Mouse (Mus musculus): Measurements from ENCODE around the gene Ppp1r9a.

Gene Ppp1r9a

DNA sequence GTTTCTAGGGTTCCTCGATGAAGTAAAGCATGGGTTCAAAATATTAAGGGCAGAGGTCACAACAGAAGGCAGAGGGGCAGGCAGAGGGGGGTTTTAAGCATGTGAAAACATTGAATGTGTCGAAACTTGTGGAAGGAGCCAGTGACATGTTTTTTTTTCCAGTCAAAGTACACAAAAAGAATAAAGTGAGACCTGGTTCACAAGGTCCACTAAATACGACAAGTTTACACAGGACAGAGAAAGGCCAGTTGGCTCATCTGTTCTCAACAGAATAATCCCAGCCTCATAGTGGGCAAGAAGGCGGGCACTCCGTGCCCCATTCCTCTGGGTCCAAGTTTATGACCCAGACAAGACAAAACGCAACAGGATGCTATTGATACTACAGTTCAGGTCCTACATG is 286.2 kb downstream of the Ppp1r9a start:
- no peak for DNase-seq (ENCODE audit: extremely low spot score, low read depth, low spot score)

DNA sequence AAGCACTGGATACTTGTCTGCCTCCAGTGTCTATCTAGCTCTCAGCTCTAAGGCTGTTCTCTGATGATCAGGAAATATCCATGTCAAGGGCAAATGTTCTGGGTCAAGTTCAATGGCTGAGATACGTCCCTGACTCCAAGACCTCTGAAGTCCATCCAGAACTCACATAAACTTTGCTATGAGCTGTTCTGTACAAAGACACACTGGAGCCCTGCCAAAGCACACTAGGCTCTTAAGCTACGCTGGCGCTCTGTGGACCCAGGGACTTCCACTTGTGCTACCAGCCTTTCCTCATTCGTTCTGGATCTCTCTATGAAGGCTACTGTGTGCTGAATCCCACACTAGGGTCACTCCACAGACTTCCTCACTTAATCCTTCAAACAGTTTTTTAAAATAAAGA is 286.8 kb downstream of the Ppp1r9a start:
- DNase-seq (ENCODE audit: extremely low spot score, low read depth, low spot score): no peak

DNA sequence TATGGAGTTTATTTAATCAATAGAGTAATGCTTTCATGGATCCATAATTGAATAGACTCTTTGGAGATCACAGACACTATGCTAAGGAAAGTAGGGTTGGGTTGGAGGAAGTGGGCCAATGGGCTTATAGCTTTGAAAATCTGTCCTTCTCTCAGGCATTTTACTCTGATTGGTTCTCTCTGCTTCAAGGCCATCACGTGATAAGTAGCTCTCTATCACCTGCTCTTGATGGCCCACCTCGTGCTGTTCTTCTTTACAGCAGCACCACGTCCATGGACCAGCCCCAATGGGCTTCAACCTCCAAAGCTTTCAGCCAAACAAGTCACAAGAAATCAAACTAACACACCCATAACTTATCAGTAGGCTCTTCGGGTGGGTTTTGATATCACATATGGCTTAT is 288.0 kb downstream of the Ppp1r9a start:
- no peak for DNase-seq (ENCODE audit: extremely low spot score, low read depth, low spot score)

DNA sequence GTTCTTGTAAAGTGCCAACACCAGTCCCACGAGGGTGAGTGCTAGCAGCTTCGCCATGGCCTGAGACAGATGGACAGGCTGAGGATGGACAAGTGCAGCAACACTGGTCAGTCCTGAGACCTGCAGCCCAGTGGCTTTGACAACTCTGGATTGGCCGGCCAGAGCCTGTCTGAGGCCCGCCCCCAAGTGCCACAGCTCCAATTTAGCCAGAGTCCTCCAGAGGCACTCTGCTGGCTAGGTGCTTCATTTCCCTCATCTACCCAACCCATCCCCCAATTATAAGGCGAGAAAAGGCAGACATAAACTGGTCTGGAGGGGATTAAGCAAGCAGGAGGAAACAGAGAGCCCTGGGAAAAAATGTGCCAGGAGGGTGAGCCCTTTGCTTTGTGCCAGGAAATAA is 291.0 kb downstream of the Ppp1r9a start, which contains the start of gene Pon1:
Gene Pon1, minus strand, starts transcription at position 254 of the 400 bp plus-strand sequence.
- no peak for DNase-seq (ENCODE audit: extremely low spot score, low read depth, low spot score)

DNA sequence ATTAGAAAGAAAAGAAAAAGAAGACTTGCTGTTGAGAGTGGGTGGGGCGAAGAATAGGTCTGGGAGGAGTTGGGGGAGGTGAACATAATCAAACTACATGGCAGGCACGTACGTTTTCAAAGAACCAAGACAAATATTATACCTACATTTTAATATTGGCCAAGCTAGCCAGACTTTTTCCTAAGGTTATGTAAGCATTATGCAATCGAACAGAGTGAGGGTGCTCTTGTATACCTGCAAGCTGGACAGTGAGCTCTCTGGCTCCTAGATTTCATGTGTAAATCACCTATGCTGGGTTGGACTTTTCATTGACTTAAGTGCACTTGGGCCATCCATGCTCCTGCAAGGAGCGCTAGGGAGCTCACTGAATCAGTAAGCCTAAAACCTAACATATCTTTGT is 295.9 kb downstream of the Ppp1r9a start:
- DNase-seq (ENCODE audit: extremely low spot score, low read depth, low spot score): no peak

DNA sequence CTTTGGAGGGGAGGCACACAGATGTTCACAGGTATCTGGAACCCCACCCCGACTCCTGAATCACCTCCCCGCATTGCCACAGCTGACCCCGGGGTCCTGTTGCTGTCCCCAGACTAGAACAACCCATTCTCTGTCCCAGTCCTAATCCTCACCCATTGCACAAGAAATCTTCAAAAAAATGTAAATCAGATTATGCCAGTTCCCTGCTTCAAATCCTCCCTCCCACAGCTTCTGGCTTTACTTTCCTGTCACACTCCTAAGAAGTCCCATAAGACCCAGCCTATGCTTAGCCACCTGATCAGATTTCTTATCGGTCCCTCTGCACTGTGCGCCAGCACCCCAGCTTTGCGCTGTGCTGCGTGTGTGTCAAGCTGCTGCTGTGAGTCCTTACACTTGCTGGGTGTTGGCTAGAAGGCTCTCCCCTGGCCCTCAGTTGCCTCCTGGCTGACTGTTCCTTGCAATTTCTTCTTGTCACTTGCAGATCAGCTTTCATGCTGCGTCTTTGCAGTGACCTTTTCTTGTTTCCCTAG is 296.7 kb downstream of the Ppp1r9a start:
- no peak for DNase-seq (ENCODE audit: extremely low spot score, low read depth, low spot score)

DNA sequence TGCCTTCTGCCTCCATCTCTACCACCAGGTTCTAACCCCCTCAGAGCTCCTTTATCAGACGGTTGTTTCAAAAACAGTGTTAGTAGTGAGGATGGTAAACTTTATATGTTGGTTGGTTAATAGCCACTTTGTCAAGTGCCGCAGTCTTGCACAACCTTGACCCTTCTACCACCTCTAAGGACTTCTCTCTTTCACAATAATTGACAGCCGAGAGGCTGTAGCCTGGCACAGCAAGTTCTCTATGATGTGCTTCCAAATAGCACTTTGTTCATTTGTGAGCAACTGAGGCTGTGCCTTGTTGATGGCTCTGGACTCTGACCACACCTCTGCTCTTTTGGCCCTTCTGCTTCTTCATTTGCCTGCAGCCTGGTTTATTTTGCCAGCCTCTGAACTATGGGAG is 297.2 kb downstream of the Ppp1r9a start:
- no peak for DNase-seq (ENCODE audit: extremely low spot score, low read depth, low spot score)

DNA sequence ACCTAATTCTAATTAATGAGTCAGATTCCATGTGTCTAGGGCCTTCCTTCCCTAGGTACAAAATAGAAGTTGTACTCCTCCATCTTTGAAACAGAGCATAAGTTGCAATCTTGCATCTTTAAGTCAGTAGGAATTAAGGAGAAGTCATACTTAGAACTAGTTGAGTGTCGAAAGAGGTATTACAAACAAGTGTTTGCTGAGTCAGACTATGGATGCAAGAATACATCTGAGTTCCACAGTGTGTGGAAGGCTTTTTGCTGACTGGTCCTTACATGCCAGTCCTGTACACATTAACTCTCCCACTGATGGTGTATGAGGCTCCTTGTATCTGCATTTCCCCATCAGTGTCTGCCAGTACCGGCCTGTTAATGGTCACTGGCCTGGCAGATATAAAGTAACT is 305.1 kb downstream of the Ppp1r9a start:
- no peak for DNase-seq (ENCODE audit: extremely low spot score, low read depth, low spot score)

All from hindlimb bud, embryonic 11.5 days (tissue).